Mouse (Mus musculus): ENCODE results near the gene Rad9a. TPM values are rescaled to one million over a fixed set of nuclear protein-coding genes. Genes with fewer than 3 reads are reported as not detected.

Gene Rad9a
- 1.6 TPM for polyA plus RNA-seq (2014; fragmentation: Illumina TruSeq; extraction: RNeasy Lipid Tissue Mini Kit (QIAGEN cat#74804); ENCODE audit: low read depth, low replicate concordance)

DNA sequence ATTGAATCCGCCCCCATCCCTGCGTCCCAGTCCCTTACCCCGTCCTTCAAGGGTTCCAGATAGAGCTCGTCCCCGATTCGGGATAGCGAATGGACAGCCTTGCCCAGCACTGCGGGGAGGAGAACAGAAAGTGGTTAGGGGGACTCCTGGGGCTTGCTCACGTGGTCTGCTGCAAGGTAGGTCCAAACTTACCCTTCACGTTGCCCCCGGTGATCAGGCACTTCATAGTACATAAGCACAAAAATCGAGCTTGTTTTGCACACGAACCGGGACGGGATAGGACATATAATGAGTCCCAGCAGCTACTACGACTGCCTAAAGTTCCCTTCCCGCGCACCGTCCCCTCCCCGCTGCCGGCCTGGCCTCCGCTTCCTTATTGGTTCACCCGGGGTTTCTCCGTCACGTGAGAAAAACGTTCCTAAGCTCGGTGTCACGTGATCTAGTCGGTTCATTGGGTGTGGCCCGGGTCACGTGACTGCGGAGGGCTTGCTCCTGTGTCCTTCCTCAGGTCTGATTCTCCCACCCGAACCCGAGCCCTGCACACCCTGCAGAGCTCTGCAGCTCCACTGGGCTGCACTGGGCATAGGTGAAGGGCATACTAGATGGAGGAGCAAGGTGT, at the start of gene Rad9a:
Gene Rad9a, minus strand, starts transcription at position 372 of the 619 bp plus-strand sequence.

DNA sequence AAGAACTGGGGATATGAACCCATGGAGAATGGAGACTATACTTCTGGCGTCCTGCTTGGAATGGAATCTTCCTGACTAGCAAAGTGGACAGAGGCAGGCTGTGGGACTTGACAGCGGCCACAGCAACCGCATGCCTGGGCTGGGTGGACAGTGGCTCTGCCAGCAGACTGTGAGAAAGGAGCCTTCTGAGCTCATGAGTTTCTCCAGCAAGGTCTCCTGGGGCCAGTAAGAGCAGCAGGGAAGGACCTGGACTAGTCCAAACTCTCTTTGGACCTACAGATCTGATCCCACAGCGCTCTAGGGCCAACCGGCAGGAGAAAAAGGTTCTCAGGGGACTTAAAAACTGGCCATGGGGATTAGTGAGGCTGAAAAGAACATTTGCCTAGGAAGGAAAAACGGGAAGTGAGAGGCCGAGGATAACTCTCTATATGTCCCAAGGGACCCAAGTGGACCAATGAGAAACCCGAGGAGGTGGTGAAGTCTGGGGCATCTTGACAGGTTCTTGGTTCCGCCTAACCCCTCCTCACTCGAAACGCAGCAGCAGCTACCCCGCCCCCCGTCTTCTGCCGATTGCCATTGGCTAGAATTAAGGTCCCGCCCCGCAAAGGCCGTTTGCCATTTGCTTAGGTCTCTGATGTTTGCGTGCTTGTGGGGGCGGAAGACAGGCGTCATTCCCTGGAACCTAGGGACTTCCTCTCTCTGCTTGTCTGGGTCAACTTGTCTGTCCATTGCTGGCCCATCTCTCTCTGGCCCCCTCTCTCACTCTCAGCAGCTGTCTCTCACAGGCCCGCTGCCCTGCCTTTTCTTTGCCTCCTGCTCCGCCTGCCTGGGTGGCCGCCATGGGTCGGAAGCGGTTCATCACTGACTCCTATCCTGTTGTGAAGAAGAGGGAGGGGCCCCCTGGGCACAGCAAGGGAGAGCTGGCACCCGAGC, 30.1 kb upstream of the Rad9a start, which contains the start of gene Pold4:
Gene Pold4, plus strand, starts transcription at position 647 of the 933 bp plus-strand sequence.

DNA sequence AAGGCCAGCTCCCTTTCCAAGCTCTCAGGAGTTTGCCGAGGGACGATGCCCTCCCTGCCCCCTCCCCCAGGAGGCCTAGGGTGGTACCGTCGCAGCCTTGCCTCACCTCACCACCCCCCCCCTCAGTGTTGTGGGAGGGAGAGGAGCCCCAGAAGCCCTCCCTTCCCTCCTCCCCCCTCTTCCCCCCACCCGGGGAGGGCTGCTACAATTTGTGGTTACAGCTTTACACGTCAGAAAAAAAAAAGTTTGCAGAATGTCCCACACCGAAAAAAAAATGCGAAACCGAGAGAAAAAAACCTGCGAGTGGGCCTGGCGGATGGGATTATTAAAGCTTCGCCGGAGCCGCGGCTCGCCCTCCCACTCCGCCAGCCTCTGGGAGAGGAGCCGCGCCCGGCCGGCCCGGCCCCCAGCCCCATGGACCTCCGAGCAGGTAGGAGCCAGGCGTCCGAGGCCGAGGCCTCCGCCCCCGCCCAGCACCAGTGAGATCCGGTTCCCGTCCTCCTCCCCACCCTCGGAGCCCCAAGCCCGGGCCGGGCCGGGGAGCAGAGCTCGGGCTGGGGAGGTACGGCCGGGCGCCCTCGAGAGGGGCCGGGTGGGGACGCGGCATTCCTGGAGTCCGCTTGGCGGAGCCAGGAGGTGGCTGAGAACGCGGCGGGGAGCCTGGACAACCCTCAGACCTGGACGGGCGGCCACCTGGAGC, 12.8 kb upstream of the Rad9a start, which contains the start of the genes Clcf1 and AC109138.7:
Gene Clcf1, plus strand, starts transcription at position 168 of the 700 bp plus-strand sequence.
Gene AC109138.7, plus strand, starts transcription at position 287 of the 700 bp plus-strand sequence.

DNA sequence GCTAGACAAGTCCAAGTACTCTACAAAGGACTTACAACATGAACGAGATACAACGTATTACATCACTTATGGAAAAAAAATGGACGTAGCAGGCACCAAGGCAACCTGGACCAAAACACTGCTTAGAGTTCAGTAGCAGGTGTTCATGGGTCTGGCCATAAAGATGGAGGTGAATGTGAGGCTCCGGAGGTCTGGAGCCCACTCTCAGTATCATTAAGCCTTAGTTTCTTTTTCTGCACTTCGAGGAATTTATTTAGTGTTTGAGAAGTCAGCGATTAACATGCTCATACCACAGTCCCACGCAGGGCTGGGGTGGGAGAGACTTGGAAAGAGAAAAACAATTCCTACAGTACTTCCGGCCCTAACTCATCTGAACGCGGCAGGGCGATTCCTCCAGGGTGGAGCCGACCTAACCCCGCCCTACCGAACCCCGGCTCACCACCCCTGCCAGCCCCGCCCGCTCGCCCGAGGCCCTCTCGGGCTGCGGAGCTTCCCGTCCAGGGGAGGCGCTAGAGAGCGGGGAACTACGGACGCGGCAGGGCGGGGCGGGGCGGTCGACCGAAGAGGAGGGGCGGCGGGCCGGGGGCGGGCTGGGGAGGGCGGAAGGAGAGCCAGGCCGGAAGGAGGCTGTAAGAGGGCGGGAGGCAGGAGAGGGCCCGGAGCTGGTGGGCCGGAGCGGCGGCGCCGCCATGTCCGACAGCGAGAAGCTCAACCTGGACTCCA, 9.8 kb downstream of the Rad9a start, which contains the start of gene Ppp1ca:
Gene Ppp1ca, plus strand, starts transcription at position 538 of the 723 bp plus-strand sequence.

DNA sequence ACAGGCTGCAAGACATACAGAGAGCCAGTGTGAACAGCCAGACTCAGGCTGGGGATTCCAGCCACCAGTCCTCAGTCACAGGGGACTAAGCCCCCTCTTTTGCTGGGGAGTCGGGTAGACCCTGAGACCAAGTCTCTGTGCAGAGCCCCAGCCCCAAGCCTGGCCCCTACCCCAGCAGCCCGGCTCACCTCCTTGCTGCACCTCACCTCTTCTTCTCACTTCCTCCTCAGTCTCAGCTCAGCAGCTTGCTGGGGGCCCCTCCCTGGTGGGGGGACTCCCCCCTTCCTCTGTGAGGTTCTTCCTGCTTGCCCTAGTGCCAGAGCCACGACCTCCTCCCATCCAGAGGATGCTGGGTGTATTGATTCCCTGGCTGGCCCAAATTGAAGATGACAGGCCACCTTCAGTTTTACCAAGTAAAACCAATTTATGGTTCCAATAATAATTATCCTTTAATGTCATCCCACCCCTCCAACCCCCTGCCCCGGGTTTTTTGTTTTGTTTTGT, 10.6 kb downstream of the Rad9a start, which contains the start of gene Tbc1d10c:
Gene Tbc1d10c, minus strand, starts transcription at position 454 of the 504 bp plus-strand sequence.

DNA sequence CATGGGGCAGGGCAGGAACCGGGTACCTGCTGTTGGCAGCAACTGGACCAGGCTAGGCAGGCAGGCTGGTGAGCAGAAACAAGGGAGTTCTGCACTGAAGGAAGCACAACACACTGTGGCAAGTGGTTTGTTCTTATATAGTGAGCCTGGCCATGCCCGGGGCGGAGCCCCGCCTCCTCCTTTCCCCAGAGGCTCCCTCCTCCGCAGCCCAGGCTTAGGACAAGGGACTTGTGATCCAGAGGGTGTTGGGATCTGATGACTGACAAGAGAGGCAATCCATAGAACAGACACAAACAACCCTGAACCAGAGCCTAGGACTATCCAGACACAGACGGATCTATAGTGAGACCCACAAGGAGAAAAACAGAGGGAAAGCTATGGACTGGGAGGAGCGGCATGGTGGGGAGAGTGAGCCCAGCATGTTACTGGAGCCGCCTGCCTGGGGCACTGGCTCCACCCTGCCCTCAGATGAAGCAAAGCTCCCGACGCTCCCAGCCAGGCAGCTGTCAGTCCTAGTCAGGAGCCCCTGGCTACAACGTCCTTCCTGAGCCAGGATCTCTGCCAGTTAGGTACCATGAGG, 26.0 kb downstream of the Rad9a start, which contains the start of gene Carns1:
Gene Carns1, minus strand, starts transcription at position 112 of the 580 bp plus-strand sequence.

DNA sequence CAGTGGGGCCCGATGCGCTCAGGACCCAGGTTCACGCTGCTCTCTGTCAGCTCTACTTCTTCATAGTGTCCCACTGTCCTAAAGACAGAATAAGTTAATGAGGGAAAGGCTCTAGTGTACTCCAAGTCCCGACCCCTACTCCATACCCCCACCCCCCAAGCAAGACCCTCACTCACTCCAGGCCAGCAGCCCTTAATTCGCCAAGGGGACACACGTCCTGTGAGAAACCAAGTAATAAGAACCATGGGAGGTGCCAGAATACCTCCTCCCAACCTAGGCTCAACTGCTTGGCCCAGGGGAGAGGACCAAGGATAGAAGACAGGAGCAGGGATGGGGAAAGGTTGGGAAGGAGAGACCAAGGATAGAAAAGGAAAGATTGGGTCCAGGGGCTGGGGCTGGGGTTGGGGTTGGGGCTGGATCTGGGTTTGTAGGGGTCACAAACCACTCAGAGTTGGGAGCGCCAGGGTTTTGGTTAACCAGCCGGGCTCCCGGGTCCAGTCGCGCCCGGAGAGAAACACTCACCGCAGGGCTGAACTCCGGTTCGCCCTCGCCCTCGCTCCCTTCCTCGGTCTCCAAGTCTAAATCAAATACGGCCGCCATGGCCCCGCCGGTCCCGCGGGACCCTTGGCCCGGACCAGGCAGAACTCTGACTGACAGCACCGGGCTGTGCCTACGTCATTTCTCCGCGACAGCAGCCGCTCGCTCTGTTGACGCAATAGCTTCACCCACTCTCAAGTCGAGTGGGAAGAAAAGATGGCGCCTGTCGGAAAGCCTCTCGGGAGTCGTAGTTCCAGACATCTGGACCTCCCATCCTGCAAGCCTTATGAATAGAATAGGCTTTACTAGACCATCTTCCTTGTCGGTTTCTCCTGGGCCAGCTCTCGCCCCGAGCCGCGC, 38.6 kb downstream of the Rad9a start, which contains the start of gene Rps6kb2:
Gene Rps6kb2, minus strand, starts transcription at position 709 of the 897 bp plus-strand sequence.

DNA sequence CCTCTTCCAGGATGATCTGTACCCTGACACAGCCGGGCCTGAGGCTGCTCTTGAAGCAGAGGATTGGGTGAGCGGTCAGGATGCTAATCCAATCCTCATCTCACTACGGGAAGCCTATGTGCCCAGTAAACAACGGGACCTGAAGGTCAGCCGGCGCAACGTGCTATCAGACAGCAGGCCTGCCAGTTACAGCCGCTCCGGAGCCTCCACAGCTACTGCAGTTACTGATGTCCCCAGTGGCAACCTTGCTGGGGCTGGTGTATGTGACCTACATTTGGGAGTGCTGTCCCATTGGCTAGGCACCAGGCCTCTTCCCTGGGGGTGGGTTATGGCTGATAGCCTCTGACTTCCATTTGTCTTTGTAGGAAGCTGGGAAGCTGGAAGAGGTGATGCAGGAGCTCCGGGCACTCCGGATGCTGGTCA, 48.2 kb downstream of the Rad9a start, which contains the start of gene Ptprcap:
Gene Ptprcap, plus strand, starts transcription at position 373 of the 423 bp plus-strand sequence.

DNA sequence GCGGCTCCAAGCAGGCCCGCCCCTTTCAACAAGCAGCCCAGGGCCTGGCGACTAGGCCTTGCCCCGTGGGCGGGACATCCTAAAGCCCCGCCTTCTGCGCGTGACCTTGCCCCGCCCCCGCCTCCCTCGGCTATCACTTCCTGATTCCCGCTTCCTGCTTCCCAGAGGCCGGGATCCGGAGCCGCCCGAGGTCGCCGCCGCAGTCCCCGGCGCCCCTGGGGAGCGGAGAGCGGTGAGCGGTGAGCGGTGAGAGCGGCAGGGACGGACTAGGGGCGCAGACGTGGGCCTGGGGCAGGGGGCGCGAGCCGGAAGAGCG, 53.0 kb downstream of the Rad9a start, which contains the start of gene Coro1b:
Gene Coro1b, plus strand, starts transcription at position 129 of the 316 bp plus-strand sequence.

Other genes starting within 250 kb of the Rad9a start
- gene Aldh3b3, start 243.0 kb downstream of the Rad9a start, polyA plus RNA-seq (2014; fragmentation: Illumina TruSeq; extraction: RNeasy Lipid Tissue Mini Kit (QIAGEN cat#74804); ENCODE audit: low read depth, low replicate concordance), result 0.64 TPM
- not detected for gene Aldh3b2, start 229.3 kb downstream of the Rad9a start, polyA plus RNA-seq (2014; fragmentation: Illumina TruSeq; extraction: RNeasy Lipid Tissue Mini Kit (QIAGEN cat#74804); ENCODE audit: low read depth, low replicate concordance)
- gene Acy3, start 215.1 kb downstream of the Rad9a start, polyA plus RNA-seq (2014; fragmentation: Illumina TruSeq; extraction: RNeasy Lipid Tissue Mini Kit (QIAGEN cat#74804); ENCODE audit: low read depth, low replicate concordance), result 15.3 TPM
- not detected for gene Tbx10, start 208.9 kb downstream of the Rad9a start, polyA plus RNA-seq (2014; fragmentation: Illumina TruSeq; extraction: RNeasy Lipid Tissue Mini Kit (QIAGEN cat#74804); ENCODE audit: low read depth, low replicate concordance)
- gene Nudt8, start 201.1 kb downstream of the Rad9a start, polyA plus RNA-seq (2014; fragmentation: Illumina TruSeq; extraction: RNeasy Lipid Tissue Mini Kit (QIAGEN cat#74804); ENCODE audit: low read depth, low replicate concordance), result not detected
- gene Gm49405, start 201.0 kb downstream of the Rad9a start, polyA plus RNA-seq (2014; fragmentation: Illumina TruSeq; extraction: RNeasy Lipid Tissue Mini Kit (QIAGEN cat#74804); ENCODE audit: low read depth, low replicate concordance), result 0.13 TPM
- gene Doc2g, start 198.3 kb downstream of the Rad9a start, polyA plus RNA-seq (2014; fragmentation: Illumina TruSeq; extraction: RNeasy Lipid Tissue Mini Kit (QIAGEN cat#74804); ENCODE audit: low read depth, low replicate concordance), result not detected
- 25.4 TPM for gene Ndufv1, start 188.9 kb downstream of the Rad9a start, polyA plus RNA-seq (2014; fragmentation: Illumina TruSeq; extraction: RNeasy Lipid Tissue Mini Kit (QIAGEN cat#74804); ENCODE audit: low read depth, low replicate concordance)
- gene Gstp1, start 163.7 kb downstream of the Rad9a start, polyA plus RNA-seq (2014; fragmentation: Illumina TruSeq; extraction: RNeasy Lipid Tissue Mini Kit (QIAGEN cat#74804); ENCODE audit: low read depth, low replicate concordance), result 51.4 TPM
- gene Gstp2, start 155.6 kb downstream of the Rad9a start, polyA plus RNA-seq (2014; fragmentation: Illumina TruSeq; extraction: RNeasy Lipid Tissue Mini Kit (QIAGEN cat#74804); ENCODE audit: low read depth, low replicate concordance), result 1.1 TPM
- 2.0 TPM for gene Gstp3, start 142.1 kb downstream of the Rad9a start, polyA plus RNA-seq (2014; fragmentation: Illumina TruSeq; extraction: RNeasy Lipid Tissue Mini Kit (QIAGEN cat#74804); ENCODE audit: low read depth, low replicate concordance)
- not detected for gene Cabp2, start 120.1 kb downstream of the Rad9a start, polyA plus RNA-seq (2014; fragmentation: Illumina TruSeq; extraction: RNeasy Lipid Tissue Mini Kit (QIAGEN cat#74804); ENCODE audit: low read depth, low replicate concordance)
- 1.9 TPM for gene Cdk2ap2, start 104.5 kb downstream of the Rad9a start, polyA plus RNA-seq (2014; fragmentation: Illumina TruSeq; extraction: RNeasy Lipid Tissue Mini Kit (QIAGEN cat#74804); ENCODE audit: low read depth, low replicate concordance)
- 0.19 TPM for gene Pitpnm1, start 101.7 kb downstream of the Rad9a start, polyA plus RNA-seq (2014; fragmentation: Illumina TruSeq; extraction: RNeasy Lipid Tissue Mini Kit (QIAGEN cat#74804); ENCODE audit: low read depth, low replicate concordance)
- gene Aip, start 75.8 kb downstream of the Rad9a start, polyA plus RNA-seq (2014; fragmentation: Illumina TruSeq; extraction: RNeasy Lipid Tissue Mini Kit (QIAGEN cat#74804); ENCODE audit: low read depth, low replicate concordance), result 0.53 TPM
- not detected for gene Gpr152, start 61.9 kb downstream of the Rad9a start, polyA plus RNA-seq (2014; fragmentation: Illumina TruSeq; extraction: RNeasy Lipid Tissue Mini Kit (QIAGEN cat#74804); ENCODE audit: low read depth, low replicate concordance)
- 0.26 TPM for gene Cabp4, start 57.6 kb downstream of the Rad9a start, polyA plus RNA-seq (2014; fragmentation: Illumina TruSeq; extraction: RNeasy Lipid Tissue Mini Kit (QIAGEN cat#74804); ENCODE audit: low read depth, low replicate concordance)
- 19.7 TPM for gene Coro1b, start 53.0 kb downstream of the Rad9a start, polyA plus RNA-seq (2014; fragmentation: Illumina TruSeq; extraction: RNeasy Lipid Tissue Mini Kit (QIAGEN cat#74804); ENCODE audit: low read depth, low replicate concordance)
- gene Ptprcap, start 48.1 kb downstream of the Rad9a start, polyA plus RNA-seq (2014; fragmentation: Illumina TruSeq; extraction: RNeasy Lipid Tissue Mini Kit (QIAGEN cat#74804); ENCODE audit: low read depth, low replicate concordance), result 2.3 TPM
- 3.4 TPM for gene Rps6kb2, start 38.3 kb downstream of the Rad9a start, polyA plus RNA-seq (2014; fragmentation: Illumina TruSeq; extraction: RNeasy Lipid Tissue Mini Kit (QIAGEN cat#74804); ENCODE audit: low read depth, low replicate concordance)
- gene Carns1, start 26.2 kb downstream of the Rad9a start, polyA plus RNA-seq (2014; fragmentation: Illumina TruSeq; extraction: RNeasy Lipid Tissue Mini Kit (QIAGEN cat#74804); ENCODE audit: low read depth, low replicate concordance), result 0.64 TPM
- gene Tbc1d10c, start 10.4 kb downstream of the Rad9a start, polyA plus RNA-seq (2014; fragmentation: Illumina TruSeq; extraction: RNeasy Lipid Tissue Mini Kit (QIAGEN cat#74804); ENCODE audit: low read depth, low replicate concordance), result not detected
- 76.1 TPM for gene Ppp1ca, start 9.6 kb downstream of the Rad9a start, polyA plus RNA-seq (2014; fragmentation: Illumina TruSeq; extraction: RNeasy Lipid Tissue Mini Kit (QIAGEN cat#74804); ENCODE audit: low read depth, low replicate concordance)
- gene Clcf1, start 12.6 kb upstream of the Rad9a start, polyA plus RNA-seq (2014; fragmentation: Illumina TruSeq; extraction: RNeasy Lipid Tissue Mini Kit (QIAGEN cat#74804); ENCODE audit: low read depth, low replicate concordance), result 0.56 TPM
- gene AC109138.7, start 12.7 kb upstream of the Rad9a start, polyA plus RNA-seq (2014; fragmentation: Illumina TruSeq; extraction: RNeasy Lipid Tissue Mini Kit (QIAGEN cat#74804); ENCODE audit: low read depth, low replicate concordance), result not detected
- 1.7 TPM for gene Pold4, start 30.2 kb upstream of the Rad9a start, polyA plus RNA-seq (2014; fragmentation: Illumina TruSeq; extraction: RNeasy Lipid Tissue Mini Kit (QIAGEN cat#74804); ENCODE audit: low read depth, low replicate concordance)
- gene Ssh3, start 67.5 kb upstream of the Rad9a start, polyA plus RNA-seq (2014; fragmentation: Illumina TruSeq; extraction: RNeasy Lipid Tissue Mini Kit (QIAGEN cat#74804); ENCODE audit: low read depth, low replicate concordance), result 1.8 TPM
- not detected for gene Ankrd13d, start 81.5 kb upstream of the Rad9a start, polyA plus RNA-seq (2014; fragmentation: Illumina TruSeq; extraction: RNeasy Lipid Tissue Mini Kit (QIAGEN cat#74804); ENCODE audit: low read depth, low replicate concordance)
- gene Grk2, start 104.6 kb upstream of the Rad9a start, polyA plus RNA-seq (2014; fragmentation: Illumina TruSeq; extraction: RNeasy Lipid Tissue Mini Kit (QIAGEN cat#74804); ENCODE audit: low read depth, low replicate concordance), result 4.7 TPM
- gene Kdm2a, start 196.6 kb upstream of the Rad9a start, polyA plus RNA-seq (2014; fragmentation: Illumina TruSeq; extraction: RNeasy Lipid Tissue Mini Kit (QIAGEN cat#74804); ENCODE audit: low read depth, low replicate concordance), result 28.1 TPM
- gene Rhod, start 237.8 kb upstream of the Rad9a start, polyA plus RNA-seq (2014; fragmentation: Illumina TruSeq; extraction: RNeasy Lipid Tissue Mini Kit (QIAGEN cat#74804); ENCODE audit: low read depth, low replicate concordance), result 5.9 TPM

Data from liver, adult 10 weeks (tissue).